Mouse (Mus musculus) ES-E14 (cell line): ENCODE results near the gene Hist2h2be.

Source experiments
- CHD2 ChIP-seq: IDR thresholded peaks from 2 replicates; pipeline ENCODE4 v1.6.1; 2014; ENCODE audit warnings: mild to moderate bottlenecking, low read depth, low read length, inconsistent platforms
- HCFC1 ChIP-seq: IDR thresholded peaks from 2 replicates; pipeline ENCODE4 v1.6.1; 2012; ENCODE audit warnings: low read length, inconsistent platforms, borderline replicate concordance; ENCODE audit not compliant: insufficient read depth
- ZC3H11A ChIP-seq: IDR thresholded peaks from 2 replicates; pipeline ENCODE4 v1.6.1; 2012; ENCODE audit warnings: low read depth, mild to moderate bottlenecking, inconsistent platforms, low read length, borderline replicate concordance
- ZNF384 ChIP-seq: IDR thresholded peaks from 2 replicates; pipeline ENCODE4 v1.6.1; 2012; ENCODE audit warnings: low read depth, low read length, inconsistent platforms

DNA sequence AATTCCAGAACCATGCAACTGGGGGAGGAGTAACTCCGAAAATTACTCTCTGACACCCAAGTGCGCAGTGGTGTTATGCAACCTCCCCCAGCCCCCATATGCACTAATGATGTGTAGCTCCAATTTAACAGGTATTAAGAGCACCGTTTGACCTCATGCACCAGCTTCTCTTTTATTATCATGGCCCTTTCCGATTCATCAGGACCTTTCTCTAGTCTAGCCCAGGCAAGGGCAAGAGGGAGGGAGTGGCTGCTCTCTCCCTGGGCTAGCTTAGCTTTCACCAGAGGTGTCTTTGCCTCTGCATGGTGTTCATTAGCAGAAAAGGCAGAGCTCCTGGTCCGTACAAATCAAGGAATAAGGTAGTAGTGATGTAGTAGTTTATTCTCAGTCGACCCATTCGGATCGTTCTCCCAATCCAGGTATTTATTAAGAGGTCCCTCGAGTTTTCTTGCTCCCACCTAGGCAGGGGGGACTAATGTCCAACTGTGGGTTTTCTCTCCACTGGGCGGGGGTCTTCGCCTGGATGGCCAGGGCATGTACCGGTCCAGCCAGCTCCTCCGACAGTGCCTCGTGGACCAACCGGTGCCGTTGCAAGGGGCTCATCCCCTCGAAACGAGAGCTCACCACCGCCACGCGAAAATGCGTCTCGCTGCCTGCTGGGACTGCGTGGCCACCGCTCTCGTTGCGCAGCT is 24.3 kb upstream of the Hist2h2be start:
- TF ChIP-seq HCFC1 = no peak
- TF ChIP-seq ZC3H11A = no peak
- TF ChIP-seq ZNF384 = no peak
- TF ChIP-seq CHD2 = no peak
